Mouse (Mus musculus) liver, embryonic 14.5 days (tissue): ENCODE results near the gene Phf11b.
A peak's percentile ranks its signal among the peaks of the same experiment; 100 is the strongest.
"Not testable (repeated sequence)": the region's sequence is repeated elsewhere in the genome, so short reads cannot be mapped to it uniquely, and the experiment has no call there.

Experiments used
- CTCF ChIP-seq: IDR thresholded peaks from 2 replicates; pipeline ENCODE4 v1.5.1; 2016; ENCODE audit warnings: antibody characterized with exemption, low read depth, control low read depth
- EP300 ChIP-seq: IDR thresholded peaks from 2 replicates; pipeline ENCODE4 v1.6.1; 2016; ENCODE audit warnings: antibody characterized with exemption, low read depth

- not testable (repeated sequence) for TF ChIP-seq CTCF
- TF ChIP-seq EP300 = 0 out of 2 replicates have a peak, but pooled peaks have one; percentile 14
Observed at GRCm38 (mm10) chr14:59291769-59292168, 49.4 kb downstream of the Phf11b start.
